Mouse (Mus musculus) liver, embryonic 14 days (tissue): ENCODE measurements around the gene Fpr2. TPM values are rescaled to one million over a fixed set of nuclear protein-coding genes. Genes with fewer than 3 reads are reported as not detected.

Experiments used
- polyA plus RNA-seq: library from polyadenylated mRNA; depleted of rRNA; stranded (reverse); fragments of >200 nt; gene quantifications from 2 replicates; pipeline ENCODE4 v1.2.3, GENCODE M21; 2012; rRNA removed

Gene Fpr2
- 0.94 and 1.6 TPM in 2 replicates for polyA plus RNA-seq

DNA sequence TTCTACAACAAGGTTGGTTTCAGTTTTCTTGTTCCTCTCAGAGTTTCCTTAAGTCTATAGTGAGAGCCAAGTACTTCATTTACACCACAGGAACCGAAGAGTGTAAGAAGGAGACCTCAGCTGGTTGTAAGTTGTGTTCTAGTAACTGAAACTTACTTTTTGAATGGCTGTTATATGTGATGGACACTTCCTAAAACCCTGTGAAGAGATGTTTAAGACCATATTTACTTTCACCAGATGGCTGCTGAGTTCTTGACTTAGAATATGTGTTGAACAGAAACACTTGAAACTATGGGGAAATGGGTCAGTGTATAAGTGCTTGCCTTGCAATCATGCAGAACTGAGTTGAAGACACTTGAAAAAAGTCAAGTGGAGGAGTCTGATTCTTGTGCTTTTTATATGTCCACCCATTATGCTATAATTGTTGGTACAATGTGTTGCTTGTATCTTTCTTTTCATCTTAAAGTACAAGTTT is at the start of gene Fpr2, which contains the start of gene Fpr3:
TSS of gene Fpr2 (plus strand) at position 51 of the 475 bp plus-strand sequence.
TSS of gene Fpr3 (plus strand) at position 79 of the 475 bp plus-strand sequence.

DNA sequence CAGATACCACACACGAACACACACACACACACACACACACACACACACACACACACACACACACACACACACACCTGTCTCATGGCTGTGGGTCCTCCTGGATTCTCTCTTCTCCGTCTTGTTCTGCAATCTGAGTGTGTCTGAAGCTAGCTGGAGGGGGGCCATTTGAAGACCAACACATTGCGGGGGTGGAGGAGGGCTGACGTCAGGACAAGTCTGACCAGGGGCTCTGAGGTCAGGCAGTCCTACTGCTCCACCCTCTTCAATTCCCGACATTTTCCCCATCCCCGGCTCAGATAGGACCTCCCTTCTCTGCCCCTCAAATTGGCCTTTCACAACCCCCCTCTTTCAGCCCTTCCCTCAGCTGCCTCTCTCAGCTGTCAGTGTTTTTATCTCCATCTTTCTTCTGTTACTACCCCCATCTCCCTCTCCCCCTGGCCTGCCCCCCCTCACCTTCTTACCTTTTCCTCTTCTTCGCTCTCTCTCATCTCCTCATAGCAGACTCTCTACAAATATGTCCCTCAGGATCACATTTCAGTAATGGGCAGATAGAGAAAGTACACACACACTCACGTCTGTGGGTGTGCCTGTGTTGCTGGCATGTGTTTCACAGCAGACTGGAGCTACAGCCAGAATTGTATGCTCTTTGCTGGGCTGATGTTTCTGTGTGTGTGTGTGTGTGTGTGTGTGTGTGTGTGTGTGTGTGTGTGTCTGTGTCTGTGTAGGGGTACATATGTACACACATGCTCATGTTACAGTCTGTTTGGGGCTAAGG is 32.4 kb upstream of the Fpr2 start, which contains the start of gene Has1:
TSS of gene Has1 (minus strand) at position 142 of the 775 bp plus-strand sequence.

DNA sequence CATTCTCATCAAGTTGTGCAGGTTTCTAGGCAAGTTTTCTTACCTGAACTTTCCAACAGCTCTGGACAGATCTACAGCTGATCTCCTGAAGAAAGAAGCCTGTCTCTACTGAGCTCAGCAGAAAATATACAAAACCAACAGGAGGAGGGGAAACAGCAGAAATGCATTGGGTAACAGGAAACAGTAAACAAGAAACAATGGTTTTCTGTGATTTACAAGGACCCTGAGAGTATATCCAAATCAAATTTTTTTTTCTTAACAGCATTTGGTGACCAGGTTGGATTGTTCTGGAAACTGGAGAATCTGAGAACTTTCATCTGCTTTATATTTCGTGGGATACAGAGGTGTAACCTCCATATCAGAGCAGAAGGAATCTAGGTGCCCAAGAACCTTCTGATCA is 3.8 kb upstream of the Fpr2 start, which contains the start of gene Fpr1:
TSS of gene Fpr1 (minus strand) at position 101 of the 400 bp plus-strand sequence.

Other genes with a start within 250 kb of the Fpr2 start
- gene Vmn2r90, start 184.1 kb upstream of the Fpr2 start, polyA plus RNA-seq = not detected in 2 replicates
- gene Spaca6, start 60.7 kb upstream of the Fpr2 start, polyA plus RNA-seq = 6.5 TPM in 2 replicates
- gene Has1, start 32.6 kb upstream of the Fpr2 start, polyA plus RNA-seq = not detected in 2 replicates
- gene Fpr1, start 3.9 kb upstream of the Fpr2 start, polyA plus RNA-seq = 1.6 and 2.7 TPM in 2 replicates
- not detected in 2 replicates for gene Fpr3, start within 50 bp of the Fpr2 start, polyA plus RNA-seq
- not detected in 2 replicates for gene Fpr-rs4, start 133.9 kb downstream of the Fpr2 start, polyA plus RNA-seq
- not detected in 2 replicates for gene Vmn2r124, start 161.6 kb downstream of the Fpr2 start, polyA plus RNA-seq
- gene Vmn2r91, start 197.2 kb downstream of the Fpr2 start, polyA plus RNA-seq = not detected in 2 replicates